Mouse (Mus musculus) spleen, adult 12 weeks (tissue): Measurements from ENCODE around the gene Cnr2.

ENCODE experiments used
- DNase-seq: peaks from one replicate; pipeline ENCODE4 v3.0.0; 2022; ENCODE audit warnings: low spot score

Cnr2 gene

DNA sequence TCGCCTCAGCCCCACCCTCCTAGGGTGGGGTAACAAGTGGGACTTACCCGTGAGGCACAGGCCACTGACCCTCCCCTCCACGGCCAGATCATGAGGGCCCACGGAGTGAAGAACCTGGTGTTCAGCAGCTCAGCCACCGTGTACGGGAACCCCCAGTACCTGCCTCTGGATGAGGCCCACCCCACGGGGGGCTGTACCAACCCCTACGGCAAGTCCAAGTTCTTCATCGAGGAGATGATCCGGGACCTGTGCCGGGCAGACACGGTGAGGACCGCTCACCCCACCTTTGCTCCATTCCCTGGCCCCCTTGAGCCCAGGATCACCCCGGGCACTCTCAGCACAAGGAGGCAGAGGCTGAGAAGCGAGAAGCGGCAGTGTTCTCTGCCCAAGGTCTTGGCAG lies 71.1 kb downstream of the Cnr2 start:
- DNase-seq: no peak

DNA sequence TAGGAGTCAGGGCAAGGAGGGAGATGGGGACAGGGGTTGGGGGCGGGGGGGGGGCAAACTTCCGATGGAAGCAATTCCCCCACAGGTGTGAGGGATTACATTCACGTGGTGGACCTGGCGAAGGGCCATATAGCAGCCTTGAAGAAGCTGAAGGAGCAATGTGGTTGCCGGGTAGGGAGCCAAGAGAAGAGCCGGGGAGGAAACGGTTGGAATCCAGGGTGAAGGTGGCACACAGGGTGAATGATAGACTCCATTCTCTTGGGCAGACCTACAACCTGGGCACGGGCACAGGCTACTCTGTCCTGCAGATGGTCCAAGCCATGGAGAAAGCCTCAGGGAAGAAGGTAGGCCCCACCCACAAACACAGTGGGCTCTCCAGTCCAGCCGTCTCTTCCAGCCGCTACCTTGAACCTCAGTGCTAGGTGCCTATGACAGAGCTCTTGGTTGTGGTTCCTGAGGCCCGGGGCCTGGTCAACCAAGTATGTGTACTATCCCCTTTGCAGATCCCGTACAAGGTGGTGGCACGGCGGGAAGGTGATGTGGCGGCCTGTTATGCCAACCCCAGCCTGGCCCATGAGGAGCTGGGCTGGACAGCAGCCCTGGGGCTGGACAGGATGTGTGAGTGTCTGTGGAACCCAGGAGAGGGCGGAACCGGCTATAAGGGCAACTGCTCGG lies 72.0 kb downstream of the Cnr2 start:
- DNase-seq: no peak

GRCm38 (mm10) chr4:135968271-135968869 lies 73.2 kb downstream of the Cnr2 start:
- DNase-seq: no peak

- DNase-seq: no peak
These were observed 74.0 kb downstream of the Cnr2 start for GRCm38 (mm10) chr4:135969070-135969750.
